Mouse (Mus musculus) embryonic facial prominence, embryonic 11.5 days (tissue): ENCODE results near the gene Gm11084. TPM values are rescaled to one million over a fixed set of nuclear protein-coding genes. Genes with fewer than 3 reads are reported as not detected.
A peak's percentile ranks its signal among the peaks of the same experiment; 100 is the strongest.

Source experiments
- ATAC-seq: fragments of 200-750 bp; cut with Nextera tagmentation; replicated peaks from 2 replicates; pipeline ENCODE4 v1.8.0; 2017; ENCODE audit warnings: low read depth; ENCODE audit not compliant: insufficient number of reproducible peaks, low FRiP score, low TSS enrichment
- DNase-seq: peaks from one replicate; pipeline ENCODE4 v3.0.0-alpha.2; 2015; ENCODE audit warnings: low spot score
- H3K27ac ChIP-seq: fragments of 300-500 bp; sonication (generic); replicated peaks from 2 replicates; pipeline ENCODE4 v1.5.1; 2014; ENCODE audit warnings: mild to moderate bottlenecking, low read depth, low read length, control low read depth
- H3K27me3 ChIP-seq: fragments of 300-500 bp; sonication (generic); 2 replicates; pipeline ENCODE4 v1.6.1; 2014; ENCODE audit warnings: mild to moderate bottlenecking, low read length, moderate library complexity, mixed read lengths; ENCODE audit not compliant: control insufficient read depth, insufficient read depth
- H3K36me3 ChIP-seq: fragments of 300-500 bp; sonication (generic); replicated peaks from 2 replicates; pipeline ENCODE4 v1.6.1; 2014; ENCODE audit warnings: low read depth, mild to moderate bottlenecking, low read length, moderate library complexity, mixed read lengths; ENCODE audit not compliant: control insufficient read depth, insufficient read depth
- H3K4me1 ChIP-seq: fragments of 300-500 bp; sonication (generic); 2 replicates; pipeline ENCODE4 v1.6.1; 2014; ENCODE audit warnings: low read length, mixed read lengths; ENCODE audit not compliant: control insufficient read depth, insufficient read depth
- H3K4me2 ChIP-seq: fragments of 300-500 bp; sonication (generic); 2 replicates; pipeline ENCODE4 v1.6.1; 2014; ENCODE audit warnings: low read depth, mild to moderate bottlenecking, control low read depth, low read length, moderate library complexity
- H3K4me3 ChIP-seq: fragments of 300-500 bp; sonication (generic); 2 replicates; pipeline ENCODE4 v1.5.1; 2014; ENCODE audit warnings: low read depth, low read length, control low read depth
- H3K9ac ChIP-seq: fragments of 300-500 bp; sonication (generic); replicated peaks from 2 replicates; pipeline ENCODE4 v1.6.1; 2014; ENCODE audit warnings: mild to moderate bottlenecking, control low read depth, low read length
- H3K9me3 ChIP-seq: fragments of 300-500 bp; sonication (generic); replicated peaks from 2 replicates; pipeline ENCODE4 v1.6.1; 2016; ENCODE audit warnings: mild to moderate bottlenecking, low read length, inconsistent platforms, mixed read lengths; ENCODE audit not compliant: control insufficient read depth
- WGBS: fragments of 180-500 bp; shearing (Covaris S2); extraction: QIAGEN DNeasy Blood & Tissue Kit; methylation state at CpG from one replicate; pipeline ENCODE4 v1.1.7; 2014; 5-methylcytosine and 5-hydroxymethylcytosine counted together
- polyA plus RNA-seq: library from polyadenylated mRNA; unstranded; fragments of >200 nt; fragmentation: Nextera tagmentation; extraction: Ambion mirVana; gene quantifications from 2 replicates; pipeline ENCODE4 v1.2.1, GENCODE M21; 2014

Gene Gm11084
- polyA plus RNA-seq, 1 experiment from 2014 or later: not detected

DNA sequence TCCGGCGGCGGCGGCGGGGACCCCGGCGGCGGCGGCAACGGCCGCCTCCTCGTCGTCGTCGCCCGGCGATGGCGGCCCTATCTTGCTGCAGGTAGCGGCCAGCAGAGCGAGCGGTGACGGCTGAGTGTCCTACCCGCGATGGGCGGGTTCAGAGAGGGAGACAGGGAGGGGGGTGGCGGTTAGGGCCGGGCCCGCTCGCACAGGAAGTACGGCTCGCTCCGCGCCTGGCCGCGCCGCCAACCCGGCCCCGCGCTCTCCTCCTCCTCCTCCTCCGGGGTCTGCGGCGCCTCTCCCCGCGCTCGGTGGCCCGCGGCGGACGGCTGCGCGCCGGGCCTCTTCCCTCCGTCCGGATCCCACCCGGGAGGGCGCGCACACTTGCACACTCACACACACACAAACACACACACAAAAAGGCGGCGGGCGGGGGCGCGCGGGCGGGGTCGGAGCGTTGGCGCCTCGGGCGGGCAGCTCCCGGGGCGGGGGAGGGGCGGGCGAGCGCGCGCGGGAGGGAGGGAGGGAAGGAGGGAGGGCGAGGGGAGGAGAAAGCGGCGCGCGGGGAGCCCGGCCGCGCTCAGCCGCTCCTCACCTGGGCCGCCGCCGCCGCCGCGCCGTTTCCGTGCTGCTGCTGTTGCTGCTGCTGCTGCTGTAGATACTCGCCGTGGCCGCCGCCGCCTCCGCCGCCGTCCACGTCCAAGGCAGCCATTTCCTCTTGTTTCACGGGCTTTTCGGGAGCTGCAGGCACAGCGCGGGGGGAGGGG lies 7.4 kb downstream of the Gm11084 start:
- Histone ChIP-seq H3K9me3 (no peaks in the 10 kb centered on the region), H3K27me3 (no peaks in the 10 kb centered on the region), H3K4me2 (peak overlapping the region; percentile 44), H3K4me1 (no peaks in the 10 kb centered on the region), H3K27ac (peak overlapping the region; percentile 100), H3K4me3 (peak overlapping the region; percentile 75), H3K9ac (peak overlapping the region; percentile 98), H3K36me3 (no peaks in the 10 kb centered on the region)
- ATAC-seq: peak; percentile 85
- DNase-seq: peak; percentile 87
- under 1% methylated on average over 40 of the region's 107 CpGs for WGBS

DNA sequence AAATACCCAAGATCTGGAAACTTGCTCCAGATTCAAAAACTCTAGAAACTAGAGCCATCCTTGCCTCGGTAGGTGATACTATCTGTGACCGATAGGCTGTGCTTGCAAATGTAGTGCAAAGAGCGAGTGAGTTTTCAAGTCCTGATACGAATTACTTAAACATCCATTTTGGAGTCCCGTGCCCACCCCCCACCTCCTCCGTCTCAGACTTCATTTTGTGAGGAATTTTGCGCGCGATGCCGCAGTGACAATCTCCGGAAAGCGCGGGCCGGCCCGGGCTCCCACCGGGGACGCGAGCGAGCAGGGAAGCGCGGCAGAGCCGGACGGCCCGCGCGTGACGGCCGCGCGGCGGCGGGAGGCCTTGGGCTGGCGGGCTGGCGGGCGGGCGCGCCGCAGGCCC lies 8.0 kb downstream of the Gm11084 start:
- H3K4me3 ChIP-seq: peak overlapping the region; percentile 75
- peak; percentile 8; the same call in 1 of the 2 replicates for ATAC-seq
- peak overlapping the region; percentile 100 for H3K27ac ChIP-seq
- WGBS: 1% methylated on average over 30 of the region's 38 CpGs
- no peaks in the 10 kb centered on the region for H3K9me3 ChIP-seq
- H3K4me2 ChIP-seq: peak overlapping the region; percentile 44
- peak; percentile 80 for DNase-seq
- H3K27me3 ChIP-seq: no peaks in the 10 kb centered on the region
- H3K9ac ChIP-seq: peak overlapping the region; percentile 98
- H3K36me3 ChIP-seq: no peaks in the 10 kb centered on the region
- no peaks in the 10 kb centered on the region for H3K4me1 ChIP-seq

DNA sequence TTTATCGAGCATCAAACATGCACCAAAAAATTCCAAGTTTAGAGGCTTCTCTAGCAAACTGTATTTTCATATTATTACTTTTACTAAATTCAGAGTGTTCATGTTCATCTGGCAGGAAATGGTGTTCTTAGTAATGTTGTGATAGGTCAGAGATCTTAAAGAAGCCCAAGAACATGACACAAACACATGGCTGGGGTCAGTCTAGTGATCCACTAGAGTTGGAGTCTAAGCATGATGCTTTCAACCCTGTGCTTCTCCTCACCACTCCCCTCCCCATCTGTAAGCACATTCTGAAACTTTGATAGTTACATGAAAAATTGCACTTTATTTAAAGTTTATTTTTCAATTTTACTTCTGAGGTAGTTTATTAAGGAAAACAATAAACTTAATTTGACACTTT lies 9.2 kb downstream of the Gm11084 start:
- Histone ChIP-seq H3K27ac (no peak overlapping the region), H3K4me2 (peak overlapping the region; percentile 23; the same call in 1 of the 2 replicates), H3K36me3 (no peaks in the 10 kb centered on the region), H3K9ac (no peak overlapping the region), H3K4me1 (no peaks in the 10 kb centered on the region), H3K27me3 (no peaks in the 10 kb centered on the region), H3K4me3 (0 out of 2 replicates have a peak overlapping the region, but pooled peaks have one; percentile 10), H3K9me3 (no peaks in the 10 kb centered on the region)
- no peak for ATAC-seq
- DNase-seq: no peak
- 76% methylated on average over 1 of the region's 1 CpGs for WGBS

DNA sequence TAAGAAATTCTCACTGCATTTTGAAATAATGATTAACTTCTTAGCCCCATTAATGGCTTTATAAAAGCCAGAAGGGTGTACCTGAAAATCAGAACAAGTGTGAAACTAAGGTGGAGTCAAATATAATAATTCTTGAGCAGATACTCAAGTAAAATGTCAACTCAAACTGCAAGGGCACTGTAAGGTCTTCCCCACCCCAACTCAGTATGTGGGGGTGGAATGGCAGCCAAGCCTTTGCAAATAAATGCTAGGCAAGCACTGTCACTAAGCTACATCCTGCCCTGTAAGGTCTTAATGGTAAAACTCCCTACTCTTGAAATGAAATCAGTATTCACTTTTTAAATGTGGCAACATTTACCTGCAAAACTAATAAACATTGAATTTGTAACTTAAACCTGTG lies 10.5 kb downstream of the Gm11084 start:
- H3K36me3 ChIP-seq: peaks cover 3% of the 10 kb centered on the region
- DNase-seq (no peak), ATAC-seq (no peak)
- H3K4me1 ChIP-seq: no peaks in the 10 kb centered on the region
- no peak overlapping the region for H3K4me3 ChIP-seq
- no peaks in the 10 kb centered on the region for H3K27me3 ChIP-seq
- H3K9me3 ChIP-seq: no peaks in the 10 kb centered on the region
- no peak overlapping the region for H3K4me2 ChIP-seq
- no peak overlapping the region for H3K27ac ChIP-seq
- no peak overlapping the region for H3K9ac ChIP-seq

DNA sequence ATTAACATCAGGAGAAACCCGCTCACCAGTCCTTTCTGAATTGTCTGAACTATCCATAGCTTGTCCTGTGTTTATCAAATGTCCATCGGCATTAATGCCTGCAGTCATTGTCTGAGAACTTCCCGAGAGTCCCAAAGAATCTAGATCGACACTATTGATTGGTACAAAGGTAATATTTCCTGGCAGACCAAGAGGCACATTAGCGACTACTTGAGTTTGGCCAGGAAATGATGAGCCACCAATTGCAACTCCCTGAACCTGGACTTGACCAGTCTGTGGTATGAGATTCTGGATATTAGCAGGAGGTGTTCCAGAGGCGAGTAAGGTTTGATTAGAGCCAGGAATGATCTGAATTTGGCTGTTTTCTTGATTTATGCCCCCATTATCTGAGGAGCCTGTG lies 15.7 kb downstream of the Gm11084 start:
- no peak overlapping the region for H3K9ac ChIP-seq
- peaks cover 6% of the 10 kb centered on the region for H3K36me3 ChIP-seq
- ATAC-seq (no peak), DNase-seq (no peak)
- no peaks in the 10 kb centered on the region for H3K9me3 ChIP-seq
- WGBS: 92% methylated on average over 6 of the region's 6 CpGs
- no peak overlapping the region for H3K4me3 ChIP-seq
- no peak overlapping the region for H3K4me2 ChIP-seq
- H3K4me1 ChIP-seq: no peaks in the 10 kb centered on the region
- H3K27me3 ChIP-seq: no peaks in the 10 kb centered on the region
- H3K27ac ChIP-seq: no peak overlapping the region

DNA sequence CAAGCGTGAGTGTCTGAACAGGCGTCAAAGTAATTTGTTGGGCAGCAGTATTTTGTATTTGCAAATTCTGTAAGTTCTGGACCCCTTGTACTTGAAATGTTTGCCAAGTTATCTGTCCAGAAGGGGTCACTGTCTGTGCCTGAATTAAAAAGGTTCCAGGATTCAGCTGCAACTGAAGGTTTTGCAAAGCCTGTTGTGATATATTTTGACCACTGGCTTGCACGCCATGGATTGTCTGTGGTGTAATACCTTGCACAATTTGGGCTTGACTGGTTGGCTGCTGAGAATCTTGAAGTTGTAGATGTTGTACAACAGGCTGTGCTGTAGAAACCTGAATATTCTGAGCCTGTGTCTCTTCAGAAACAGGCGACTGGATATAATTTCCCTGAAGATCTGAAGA lies 16.2 kb downstream of the Gm11084 start:
- no peak overlapping the region for H3K27ac ChIP-seq
- ATAC-seq: no peak
- DNase-seq: no peak
- no peaks in the 10 kb centered on the region for H3K27me3 ChIP-seq
- no peak overlapping the region for H3K4me3 ChIP-seq
- no peaks in the 10 kb centered on the region for H3K4me1 ChIP-seq
- no peak overlapping the region for H3K4me2 ChIP-seq
- H3K36me3 ChIP-seq: peaks cover 6% of the 10 kb centered on the region
- H3K9ac ChIP-seq: no peak overlapping the region
- no peaks in the 10 kb centered on the region for H3K9me3 ChIP-seq
- 96% methylated on average over 4 of the region's 4 CpGs for WGBS

DNA sequence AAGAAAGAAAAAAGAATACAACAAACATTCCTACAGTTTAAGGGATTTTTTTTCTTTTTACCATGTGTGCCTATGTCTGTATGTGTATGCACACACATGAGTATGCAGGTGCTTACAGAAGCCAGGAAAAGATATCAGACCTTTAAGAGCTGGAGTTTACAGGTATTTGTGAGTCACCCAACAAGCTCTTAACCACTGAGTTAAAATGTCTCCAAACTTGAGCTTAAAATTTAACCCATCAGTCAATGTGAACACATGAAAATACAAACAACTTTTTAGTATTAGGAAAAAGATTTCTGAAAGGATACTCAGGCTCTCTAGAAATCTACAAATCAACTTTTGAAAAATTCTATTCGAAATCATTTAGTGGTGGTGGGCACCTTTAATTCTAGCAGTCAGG lies 18.0 kb downstream of the Gm11084 start:
- Histone ChIP-seq H3K36me3 (peaks cover 6% of the 10 kb centered on the region), H3K9me3 (no peaks in the 10 kb centered on the region), H3K27ac (no peak overlapping the region), H3K4me3 (no peak overlapping the region), H3K27me3 (no peaks in the 10 kb centered on the region), H3K4me2 (no peak overlapping the region), H3K9ac (no peak overlapping the region), H3K4me1 (no peaks in the 10 kb centered on the region)
- ATAC-seq (no peak), DNase-seq (no peak)
- WGBS: 91% methylated on average over 1 of the region's 1 CpGs

DNA sequence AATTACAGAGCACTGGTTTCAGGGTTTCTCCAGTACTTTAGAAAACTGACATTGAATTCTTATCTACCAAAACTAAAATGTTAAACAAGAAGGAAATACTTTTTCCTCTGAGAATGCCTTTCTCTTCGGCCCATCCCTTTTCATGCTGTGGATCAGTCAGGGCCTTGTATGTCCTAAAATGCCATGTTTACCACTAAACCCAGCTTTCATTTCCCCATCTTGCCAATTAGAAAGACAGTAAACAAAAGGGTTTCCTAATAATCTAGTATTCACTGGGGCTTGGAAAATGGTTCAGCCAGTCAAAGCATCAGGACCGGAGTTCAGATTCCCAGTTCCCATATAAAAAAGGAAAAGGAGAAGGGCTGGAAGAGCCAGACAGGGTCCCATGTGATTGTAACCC lies 21.1 kb downstream of the Gm11084 start:
- WGBS: 90% methylated on average over 2 of the region's 2 CpGs
- Histone ChIP-seq H3K36me3 (no peaks in the 10 kb centered on the region; the same call in 1 of the 2 replicates), H3K27ac (no peak overlapping the region), H3K9me3 (no peaks in the 10 kb centered on the region), H3K27me3 (no peaks in the 10 kb centered on the region), H3K4me1 (no peaks in the 10 kb centered on the region), H3K4me3 (no peak overlapping the region), H3K9ac (no peak overlapping the region), H3K4me2 (no peak overlapping the region)
- no peak for DNase-seq
- ATAC-seq: no peak
